Mouse (Mus musculus) thymus, adult 2 months (tissue): ENCODE measurements around the gene Tnnt2. TPM values are rescaled to one million over a fixed set of nuclear protein-coding genes. Genes with fewer than 3 reads are reported as not detected.

Source experiments
- DNase-seq: peaks from one replicate; pipeline ENCODE4 v3.0.0; 2021
- H3K27ac ChIP-seq: fragments of 200-500 bp; 2 replicates; pipeline ENCODE4 v1.5.1; 2012; ENCODE audit warnings: low read length, control low read depth; ENCODE audit not compliant: control insufficient read depth, insufficient read depth
- H3K27me3 ChIP-seq: fragments of 200-500 bp; 2 replicates; pipeline ENCODE4 v1.6.1; 2012; ENCODE audit warnings: mild to moderate bottlenecking, low read length, moderate library complexity, mixed read lengths; ENCODE audit not compliant: control insufficient read depth, insufficient read depth
- H3K36me3 ChIP-seq: fragments of 200-500 bp; 2 replicates; pipeline ENCODE4 v1.6.1; 2012; ENCODE audit warnings: mild to moderate bottlenecking, low read length, moderate library complexity; ENCODE audit not compliant: control insufficient read depth, insufficient read depth
- H3K4me1 ChIP-seq: fragments of 200-500 bp; replicated peaks from 2 replicates; pipeline ENCODE4 v1.6.1; 2012; ENCODE audit warnings: low read length; ENCODE audit not compliant: control insufficient read depth, insufficient read depth
- H3K4me3 ChIP-seq: fragments of 200-500 bp; 2 replicates; pipeline ENCODE4 v1.5.1; 2012; ENCODE audit warnings: mild to moderate bottlenecking, low read length, control low read depth, moderate library complexity; ENCODE audit not compliant: control insufficient read depth, insufficient read depth
- CTCF ChIP-seq: fragments of 200-500 bp; IDR thresholded peaks from 2 replicates; pipeline ENCODE4 v1.5.1; 2012; ENCODE audit warnings: mild to moderate bottlenecking, control low read depth, low read length, moderate library complexity, borderline replicate concordance; ENCODE audit not compliant: control insufficient read depth, poor library complexity, insufficient read depth; ENCODE audit errors: extremely low read depth
- POLR2A ChIP-seq: fragments of 200-500 bp; IDR thresholded peaks from 2 replicates; pipeline ENCODE4 v1.6.1; 2012; ENCODE audit warnings: mild to moderate bottlenecking, low read length, control low read depth, moderate library complexity; ENCODE audit not compliant: control insufficient read depth, poor library complexity, insufficient read depth; ENCODE audit errors: extremely low read depth
- WGBS: fragments of 180-500 bp; shearing (Covaris S2); methylation state at CpG from one replicate; pipeline ENCODE4 v1.1.7; 2018; 5-methylcytosine and 5-hydroxymethylcytosine counted together
- polyA plus RNA-seq: library from polyadenylated mRNA; depleted of rRNA; stranded (reverse); fragments of >200 nt; gene quantifications from 2 replicates; pipeline ENCODE4 v1.2.3, GENCODE M21; 2012

Gene Tnnt2
- polyA plus RNA-seq, 1 experiment: 90.4 TPM

DNA sequence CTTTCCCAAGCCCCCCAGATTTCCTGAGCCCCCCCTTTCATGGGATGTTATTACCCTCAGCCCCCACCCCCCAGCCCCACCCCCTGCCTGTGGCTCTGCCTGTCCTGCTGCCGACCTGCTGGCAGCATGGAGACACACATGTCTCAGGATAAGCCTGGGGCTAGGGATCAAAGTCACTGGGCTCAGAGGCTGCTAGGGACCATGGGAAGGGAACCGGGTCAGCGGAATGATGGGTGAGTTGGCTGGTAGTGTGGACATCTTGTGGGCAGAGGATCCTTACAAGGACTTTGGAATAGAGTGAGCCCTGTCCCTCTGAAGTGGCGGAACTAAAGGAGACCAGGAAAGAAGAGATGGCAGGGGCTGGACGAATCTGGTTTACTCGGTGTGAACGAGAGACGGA, 1.2 kb upstream of the Tnnt2 start:
- H3K27me3 ChIP-seq: no peaks in the 10 kb centered on the region
- peaks cover 10% of the 10 kb centered on the region for H3K4me1 ChIP-seq
- no peak for TF ChIP-seq POLR2A
- TF ChIP-seq CTCF: no peak
- 92% methylated on average over 8 of the region's 8 CpGs for WGBS
- H3K4me3 ChIP-seq: no peak overlapping the region
- no peak for DNase-seq
- H3K36me3 ChIP-seq: no peaks in the 10 kb centered on the region
- no peak overlapping the region for H3K27ac ChIP-seq

DNA sequence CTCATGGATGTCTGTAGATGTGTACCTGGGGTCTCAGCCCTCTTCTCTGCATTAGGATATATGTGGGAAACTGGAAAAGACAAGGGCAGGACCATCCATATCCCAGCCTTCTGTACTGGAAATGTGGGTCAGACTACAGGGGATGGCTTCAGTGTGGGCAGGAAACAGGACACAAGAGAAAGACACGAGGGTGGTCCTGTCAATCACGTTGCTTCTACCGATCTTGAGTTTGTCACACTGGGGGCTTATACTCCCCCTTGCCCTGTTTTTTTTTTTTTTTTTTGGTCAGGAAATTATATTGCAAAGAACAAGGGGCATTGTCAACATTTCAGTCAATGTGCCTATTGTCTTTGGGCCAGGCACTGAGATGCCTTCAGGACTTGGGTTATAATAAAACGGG, 2.5 kb downstream of the Tnnt2 start:
- DNase-seq: no peak
- Histone ChIP-seq H3K27me3 (no peaks in the 10 kb centered on the region), H3K27ac (no peak overlapping the region), H3K4me1 (peaks cover 8% of the 10 kb centered on the region), H3K4me3 (no peak overlapping the region), H3K36me3 (no peaks in the 10 kb centered on the region)
- no peak for TF ChIP-seq POLR2A
- TF ChIP-seq CTCF: no peak
- whole genome bisulfite sequencing: 65% methylated on average over 4 of the region's 4 CpGs

DNA sequence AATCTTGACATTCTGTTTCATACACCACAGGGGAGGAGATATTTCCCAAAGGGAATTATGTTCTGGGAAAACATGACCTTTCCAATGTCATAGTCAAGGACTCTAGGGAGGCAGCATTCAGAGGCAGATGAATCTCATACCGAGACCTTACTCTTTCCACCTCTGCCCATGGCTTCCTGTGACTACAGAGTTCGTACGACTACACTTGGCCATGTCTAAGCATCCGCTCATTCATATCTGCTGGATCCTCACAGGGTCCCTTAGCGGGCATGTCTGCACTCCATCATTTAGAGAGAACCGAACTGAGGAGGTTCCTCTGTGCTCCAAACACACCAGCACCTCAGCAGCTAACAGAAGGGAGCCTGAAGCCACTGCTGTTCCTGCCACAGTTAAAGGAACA, 2.9 kb downstream of the Tnnt2 start:
- H3K4me3 ChIP-seq: no peak overlapping the region
- no peak for TF ChIP-seq POLR2A
- TF ChIP-seq CTCF: no peak
- no peak for DNase-seq
- H3K36me3 ChIP-seq: no peaks in the 10 kb centered on the region
- peaks cover 3% of the 10 kb centered on the region for H3K4me1 ChIP-seq
- H3K27ac ChIP-seq: no peak overlapping the region
- 90% methylated on average over 6 of the region's 6 CpGs for WGBS
- no peaks in the 10 kb centered on the region for H3K27me3 ChIP-seq

DNA sequence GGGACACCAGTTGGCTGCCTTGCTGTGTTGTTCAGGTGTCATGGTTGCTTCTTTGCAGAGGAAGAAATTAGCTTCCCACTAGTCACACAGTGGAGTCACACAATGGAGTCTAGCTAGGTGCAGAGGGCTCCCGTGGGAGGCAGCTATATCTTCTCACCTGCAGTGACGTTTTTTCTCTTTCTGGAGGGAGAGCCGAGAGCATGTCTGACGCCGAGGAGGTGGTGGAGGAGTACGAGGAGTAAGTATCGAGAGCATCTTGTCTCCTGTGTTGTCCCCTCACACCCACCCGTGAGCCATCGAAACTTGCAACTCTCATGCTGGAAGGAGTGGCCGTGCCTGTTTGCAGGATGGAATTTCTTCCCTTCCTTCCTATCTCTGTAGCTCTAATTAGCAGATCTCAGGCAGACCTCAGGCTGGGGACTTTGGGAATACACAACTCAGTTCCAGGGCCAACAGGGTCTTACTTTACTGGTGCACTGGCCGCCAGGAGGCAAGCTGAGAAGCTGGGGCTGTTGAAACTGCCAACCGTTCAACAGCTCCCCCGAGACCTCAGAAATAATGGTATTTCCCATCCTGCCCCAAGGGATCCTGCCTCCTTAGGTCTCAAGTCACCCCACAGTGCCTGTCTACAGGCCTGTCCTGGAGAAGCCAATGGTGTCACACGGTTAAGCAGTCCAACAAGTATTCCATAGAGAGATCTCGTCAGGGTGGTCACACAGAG, 4.7 kb downstream of the Tnnt2 start:
- Histone ChIP-seq H3K27me3 (no peaks in the 10 kb centered on the region), H3K27ac (no peak overlapping the region), H3K36me3 (no peaks in the 10 kb centered on the region), H3K4me1 (no peaks in the 10 kb centered on the region), H3K4me3 (no peak overlapping the region)
- TF ChIP-seq POLR2A (no peak), CTCF (no peak)
- no peak for DNase-seq
- WGBS: 91% methylated on average over 15 of the region's 15 CpGs

DNA sequence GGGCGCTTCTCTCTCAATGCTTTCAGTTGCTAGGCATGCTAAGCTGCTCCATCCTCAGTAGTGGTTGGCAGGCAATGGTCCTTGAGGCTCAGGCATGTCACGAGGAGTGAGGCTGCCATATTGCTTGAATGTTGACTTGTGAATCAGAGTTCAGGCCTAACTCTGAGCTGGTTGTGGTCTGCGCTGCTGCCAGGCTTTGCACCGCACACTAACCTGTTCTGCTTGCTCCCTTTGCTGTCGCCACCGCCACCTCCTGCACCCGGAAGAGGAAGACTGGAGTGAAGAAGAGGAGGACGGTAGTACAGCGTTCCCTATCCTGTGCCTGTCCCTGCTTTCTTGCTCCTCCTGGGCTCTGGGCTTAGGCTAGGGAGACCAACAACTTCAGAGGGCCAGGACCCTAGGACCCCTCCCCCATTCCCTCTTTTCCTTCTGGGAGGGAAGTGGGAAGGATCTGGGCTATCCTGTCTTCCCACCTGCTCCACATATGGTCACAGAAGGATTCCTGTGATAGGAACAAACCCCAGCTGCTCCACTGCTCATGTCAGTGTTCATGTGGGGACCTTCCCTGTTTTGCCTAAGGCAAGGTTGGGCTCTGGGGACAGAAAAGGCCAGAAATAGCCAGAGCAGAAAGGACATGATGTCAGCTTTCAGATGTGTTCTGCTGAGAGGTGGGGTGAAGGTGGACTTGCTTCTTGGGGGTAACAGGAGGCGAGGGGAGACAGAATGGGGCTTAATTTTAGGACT, 7.5 kb downstream of the Tnnt2 start:
- no peaks in the 10 kb centered on the region for H3K4me1 ChIP-seq
- no peak for TF ChIP-seq CTCF
- TF ChIP-seq POLR2A: no peak
- no peaks in the 10 kb centered on the region for H3K36me3 ChIP-seq
- no peak overlapping the region for H3K4me3 ChIP-seq
- no peak overlapping the region for H3K27ac ChIP-seq
- DNase-seq: no peak
- WGBS: 95% methylated on average over 10 of the region's 10 CpGs
- H3K27me3 ChIP-seq: no peaks in the 10 kb centered on the region

DNA sequence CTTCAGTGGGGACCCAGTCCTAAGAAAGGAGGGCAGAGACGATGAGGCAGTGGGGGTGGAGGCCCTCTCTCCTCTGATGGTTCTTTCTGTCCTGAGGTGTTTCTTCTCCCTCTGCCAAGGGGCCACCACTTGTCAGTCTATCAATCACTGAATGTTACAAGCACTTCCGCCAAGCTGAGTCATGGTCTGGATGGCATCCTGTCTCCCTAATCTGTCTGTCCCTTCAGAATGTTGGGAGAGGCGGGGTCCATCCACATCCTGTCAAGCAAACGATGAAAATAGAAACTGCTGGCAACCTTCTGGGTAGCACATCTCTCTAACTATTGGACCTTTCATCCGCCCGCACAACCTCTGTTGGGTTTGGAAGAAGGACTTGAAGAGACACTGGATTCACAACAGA, 8.3 kb downstream of the Tnnt2 start:
- WGBS: 64% methylated on average over 6 of the region's 6 CpGs
- Histone ChIP-seq H3K4me3 (no peak overlapping the region), H3K4me1 (no peaks in the 10 kb centered on the region), H3K36me3 (no peaks in the 10 kb centered on the region), H3K27ac (no peak overlapping the region), H3K27me3 (no peaks in the 10 kb centered on the region)
- DNase-seq: no peak
- TF ChIP-seq CTCF: no peak
- no peak for TF ChIP-seq POLR2A
